Mouse (Mus musculus) bone marrow, adult 2 months (tissue): ENCODE measurements around the gene Ahnak. TPM values are rescaled to one million over a fixed set of nuclear protein-coding genes. Genes with fewer than 3 reads are reported as not detected.
"Not testable (repeated sequence)": the region's sequence is repeated elsewhere in the genome, so short reads cannot be mapped to it uniquely, and the experiment has no call there.

ENCODE experiments used
- H3K27ac ChIP-seq: fragments of 200-500 bp; 2 replicates; pipeline ENCODE4 v1.5.1; 2012; ENCODE audit warnings: low read depth, mild to moderate bottlenecking, control low read depth, inconsistent platforms, low read length; ENCODE audit not compliant: control insufficient read depth, poor library complexity, insufficient read depth
- H3K4me1 ChIP-seq: fragments of 200-500 bp; 2 replicates; pipeline ENCODE4 v1.6.1; 2011; ENCODE audit warnings: low read length; ENCODE audit not compliant: control insufficient read depth, insufficient read depth
- H3K4me3 ChIP-seq: fragments of 200-500 bp; replicated peaks from 2 replicates; pipeline ENCODE3; 2011; ENCODE audit warnings: mild to moderate bottlenecking, low read depth, low read length, control low read depth; ENCODE audit not compliant: control insufficient read depth
- CTCF ChIP-seq: fragments of 200-500 bp; IDR thresholded peaks from 2 replicates; pipeline ENCODE4 v1.5.1; 2011; ENCODE audit warnings: low read length, control low read depth; ENCODE audit not compliant: control insufficient read depth, insufficient read depth
- POLR2A ChIP-seq: fragments of 200-500 bp; IDR thresholded peaks from 2 replicates; pipeline ENCODE4 v1.6.1; 2011; ENCODE audit warnings: low read depth, mild to moderate bottlenecking, control low read depth, low read length, borderline replicate concordance; ENCODE audit not compliant: control insufficient read depth
- WGBS: fragments of 180-500 bp; shearing (Covaris S2); methylation state at CpG from one replicate; pipeline ENCODE4 v1.1.7; 2018; 5-methylcytosine and 5-hydroxymethylcytosine counted together
- polyA plus RNA-seq: library from polyadenylated mRNA; stranded (reverse); fragments of >200 nt; gene quantifications from 2 replicates; pipeline ENCODE4 v1.2.4, GENCODE M21; 2011; ENCODE audit warnings: low replicate concordance; ENCODE audit not compliant: missing spikeins, insufficient read depth, insufficient read length

Gene Ahnak
- polyA plus RNA-seq, 1 experiment = 40.1 TPM

DNA sequence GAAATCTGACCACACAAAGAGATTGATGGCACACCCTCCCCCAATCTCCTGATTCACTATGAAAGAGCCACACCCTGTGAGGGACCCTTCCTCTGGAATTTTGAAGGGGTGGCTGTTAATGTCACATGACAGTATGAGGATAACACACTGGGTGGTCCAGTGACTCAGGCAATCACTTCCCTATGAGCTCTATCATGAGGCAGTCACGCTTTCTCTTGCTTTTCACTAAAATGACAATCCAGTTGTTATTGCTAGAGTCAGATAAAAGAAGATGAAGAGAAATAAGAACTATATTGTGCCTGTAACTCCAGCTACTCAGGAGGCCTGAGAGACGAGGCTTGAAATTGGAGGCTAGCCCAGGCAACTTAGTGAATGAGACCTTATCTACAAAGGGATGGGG is 86.5 kb downstream of the Ahnak start:
- Histone ChIP-seq H3K27ac (no peak overlapping the region), H3K4me1 (peaks cover 7% of the 10 kb centered on the region), H3K4me3 (no peak overlapping the region)
- TF ChIP-seq POLR2A (no peak), CTCF (no peak)
- WGBS = 68% methylated on average over 2 of the region's 2 CpGs

GRCm38 (mm10) chr19:9076035-9076434 is 87.0 kb downstream of the Ahnak start:
- H3K4me3 ChIP-seq = no peak overlapping the region
- TF ChIP-seq POLR2A (no peak), CTCF (no peak)
- no peak overlapping the region for H3K27ac ChIP-seq
- WGBS = 90% methylated on average over 3 of the region's 3 CpGs
- peaks cover 4% of the 10 kb centered on the region; the same call in 1 of the 2 replicates for H3K4me1 ChIP-seq

DNA sequence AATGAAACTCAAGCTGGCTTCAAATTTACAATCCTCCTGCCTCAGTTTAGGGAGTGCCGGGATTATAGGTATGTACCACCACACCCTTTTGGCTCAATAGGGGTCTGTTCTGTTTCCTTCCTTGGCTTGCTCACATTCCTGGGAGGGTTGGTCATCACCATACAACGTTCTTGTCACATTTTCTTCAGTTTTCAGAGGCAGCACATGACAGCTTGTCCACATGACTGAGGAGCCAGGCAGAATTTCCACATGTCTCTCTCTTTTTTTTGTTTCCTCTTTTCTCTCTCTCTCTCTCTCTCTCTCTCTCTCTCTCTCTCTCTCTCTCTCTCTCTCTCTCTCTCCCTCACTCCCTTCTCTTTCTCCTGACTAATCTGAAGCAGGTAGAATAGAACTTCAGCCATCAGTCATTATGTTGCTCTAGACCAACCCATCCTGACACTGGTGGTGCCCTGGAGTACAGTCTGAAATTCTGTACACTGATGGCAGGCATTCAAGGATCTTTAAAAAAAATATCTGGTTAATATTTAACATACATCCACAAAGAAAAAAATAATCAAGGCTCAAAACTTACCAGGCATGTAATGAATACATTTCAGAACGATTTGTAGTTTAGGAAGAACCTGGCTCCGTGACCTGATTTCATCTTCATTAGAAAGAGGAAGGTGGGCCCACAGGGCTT is 88.0 kb downstream of the Ahnak start:
- WGBS = 48% methylated on average over 4 of the region's 4 CpGs
- peaks cover 2% of the 10 kb centered on the region; the same call in 1 of the 2 replicates for H3K4me1 ChIP-seq
- no peak overlapping the region for H3K4me3 ChIP-seq
- H3K27ac ChIP-seq = no peak overlapping the region
- TF ChIP-seq POLR2A (no peak), CTCF (no peak)

DNA sequence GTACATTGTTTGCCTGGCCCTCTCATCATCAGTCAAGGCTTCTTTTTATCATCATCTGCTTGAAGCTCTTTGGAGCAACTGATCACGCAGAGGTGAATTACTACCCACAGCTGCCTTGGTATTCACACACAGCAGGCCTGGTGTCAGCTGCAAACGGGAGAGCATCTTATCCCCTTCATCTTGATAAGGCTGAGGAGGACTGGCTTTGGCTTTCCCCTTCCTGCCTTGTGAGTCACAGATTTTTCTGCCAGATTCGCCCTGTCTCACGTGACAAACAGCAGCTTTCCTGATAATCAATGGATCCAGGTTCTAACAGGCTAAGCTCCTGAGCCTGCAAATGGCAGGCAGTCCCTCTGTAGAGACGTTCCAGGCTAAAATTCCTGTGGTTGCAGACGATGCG is 90.8 kb downstream of the Ahnak start:
- TF ChIP-seq CTCF = no peak
- no peak for TF ChIP-seq POLR2A
- Histone ChIP-seq H3K4me3 (no peak overlapping the region), H3K4me1 (peaks cover 1% of the 10 kb centered on the region; the same call in 1 of the 2 replicates), H3K27ac (no peak overlapping the region)
- WGBS = 57% methylated on average over 7 of the region's 7 CpGs

- Histone ChIP-seq H3K4me3 (no peak overlapping the region), H3K4me1 (no peaks in the 10 kb centered on the region), H3K27ac (no peak overlapping the region)
- no peak for TF ChIP-seq CTCF
- TF ChIP-seq POLR2A = no peak
- 88% methylated on average over 14 of the region's 14 CpGs for WGBS
Observed at GRCm38 (mm10) chr19:9081311-9082190, 92.5 kb downstream of the Ahnak start.

GRCm38 (mm10) chr19:9082191-9083009 is 93.3 kb downstream of the Ahnak start:
- H3K4me1 ChIP-seq = no peaks in the 10 kb centered on the region
- H3K4me3 ChIP-seq = no peak overlapping the region
- WGBS = 22% methylated on average over 23 of the region's 23 CpGs
- peak; percentile 89 for TF ChIP-seq CTCF
- TF ChIP-seq POLR2A = peak; percentile 38; the same call in 1 of the 2 replicates
- no peak overlapping the region for H3K27ac ChIP-seq

DNA sequence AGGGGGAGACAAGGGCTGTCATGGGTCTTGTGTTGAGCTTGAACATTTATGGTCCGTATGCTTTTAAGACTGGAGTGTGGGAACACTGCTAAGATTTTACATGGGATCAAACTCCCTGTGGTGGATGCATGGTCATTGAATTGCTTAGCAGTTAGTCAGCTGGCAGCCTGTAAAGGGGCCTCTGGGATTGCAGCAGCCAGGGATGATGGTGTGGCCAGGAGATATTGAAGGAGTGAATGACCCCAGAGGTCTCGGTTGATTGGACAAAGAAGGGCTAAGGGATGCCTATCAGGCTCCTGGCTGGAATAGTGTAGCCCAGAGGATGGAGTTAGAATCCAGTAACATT is 93.9 kb downstream of the Ahnak start:
- WGBS = 83% methylated on average over 2 of the region's 2 CpGs
- TF ChIP-seq CTCF (no peak), POLR2A (no peak)
- Histone ChIP-seq H3K4me1 (no peaks in the 10 kb centered on the region), H3K4me3 (no peak overlapping the region), H3K27ac (no peak overlapping the region)

GRCm38 (mm10) chr19:9083892-9084291 is 94.8 kb downstream of the Ahnak start:
- WGBS = 65% methylated on average over 2 of the region's 2 CpGs
- H3K4me1 ChIP-seq, H3K4me3 ChIP-seq, H3K27ac ChIP-seq: not testable (repeated sequence)
